Comparison of ENCODE assay signal across 17 mouse cellular contexts in the genomic region with DNA sequence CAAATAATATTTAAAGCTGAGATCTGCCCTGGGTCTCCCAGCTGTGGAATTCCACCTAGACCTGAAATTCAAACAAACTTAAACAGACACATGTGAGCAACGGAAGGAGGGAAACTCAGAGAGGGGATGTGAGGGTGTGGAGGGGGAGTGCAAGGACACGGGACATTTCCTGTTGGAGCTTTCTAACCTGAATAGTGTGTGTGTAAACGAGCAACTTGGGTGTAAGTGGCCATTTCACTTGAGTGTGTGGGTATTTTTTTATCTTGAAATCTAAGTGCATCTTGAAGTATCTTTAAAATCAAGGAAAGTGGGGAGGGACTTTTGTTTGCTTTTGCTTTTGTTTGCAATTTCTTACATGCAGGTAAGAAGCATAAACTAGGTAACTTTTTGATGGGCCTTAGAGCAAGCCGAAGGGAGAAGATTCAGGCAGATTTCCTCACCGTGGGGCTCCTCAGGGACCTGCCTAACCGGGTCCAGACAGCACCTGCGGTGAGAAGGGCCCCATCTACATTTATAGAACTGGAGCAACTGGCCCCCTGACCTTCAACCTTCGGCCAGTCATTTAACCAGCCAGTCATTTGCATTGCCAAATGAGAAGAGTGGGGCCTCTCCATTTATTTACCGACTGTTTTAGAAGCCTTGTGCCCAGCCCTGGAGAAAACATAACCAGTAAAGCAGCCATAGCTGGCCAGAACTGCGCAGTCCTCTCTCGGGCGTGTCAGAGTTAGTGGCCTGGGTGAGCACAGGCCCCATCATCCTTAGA. TPM values are rescaled to one million over a fixed set of nuclear protein-coding genes. Genes with fewer than 3 reads are reported as not detected.
DNase-seq lines count a peak whose midpoint lies in the region; ATAC-seq and TF ChIP-seq lines count a peak whose summit lies in the region.
"Had no signal": no experiment of that assay in that cellular context is flagged by ENCODE, and none has a peak within 500 bp of the region (broad histone marks: within the 10 kb centered on the region; RNA-seq: fewer than 3 reads in every experiment).

No protein-coding gene starts in this region.

- H3K9ac ChIP-seq in intestine, embryonic 14.5 days (ENCODE audit: low read length) = no peak overlapping the region
- H3K9ac ChIP-seq in kidney, embryonic 16.5 days (replicated peaks; ENCODE audit: low read length) = no peak overlapping the region
- no peak overlapping the region; the same call in 1 of the 2 replicates for H3K9ac ChIP-seq in liver, postnatal 0 days (replicated peaks)
- H3K9ac ChIP-seq: forebrain, postnatal 0 days; midbrain, embryonic 15.5 days had no signal

- DNase-seq in lung, adult 18-20 months = peak; percentile 15 to 42
- no peak for DNase-seq in lung, adult 2 months
- peak; percentile 53 for DNase-seq in intestine, embryonic 14.5 days (ENCODE audit: low spot score)
- DNase-seq in liver, postnatal 0 days = no peak
- DNase-seq in left cerebral cortex, adult 9 months (ENCODE audit: low spot score in 2 of 2) = no peak
- no peak for DNase-seq in layer of hippocampus, postnatal 25 days (ENCODE audit: extremely low spot score in 1 of 2, low spot score in 1 of 2)
- DNase-seq in neural tube, embryonic 10.5 days (ENCODE audit: extremely low spot score, low spot score) = no peak
- DNase-seq: B cell, adult 2 months; cerebellum, adult 18-20 months; forebrain, postnatal 0 days; gastrocnemius, postnatal 36 days; heart, postnatal 36 days; right cerebral cortex, postnatal 14 days had no signal

- WGBS in lung, adult 2 months = 54% methylated on average over 12 of the region's 12 CpGs
- WGBS in intestine, embryonic 14.5 days = 56% methylated on average over 12 of the region's 12 CpGs
- 49% methylated on average over 12 of the region's 12 CpGs for WGBS in kidney, embryonic 16.5 days
- WGBS in liver, postnatal 0 days (ENCODE audit: insufficient replicate concordance) = 63% methylated on average over 12 of the region's 12 CpGs

- no peak overlapping the region for H3K4me3 ChIP-seq in lung, adult 2 months (replicated peaks; ENCODE audit: extremely low read depth, low read depth, low read length)
- H3K4me3 ChIP-seq in intestine, embryonic 14.5 days (ENCODE audit: low read depth, low read length) = no peak overlapping the region
- no peak overlapping the region for H3K4me3 ChIP-seq in kidney, embryonic 16.5 days (ENCODE audit: low read length)
- no peak overlapping the region for H3K4me3 ChIP-seq in liver, postnatal 0 days (ENCODE audit: low read depth, low read length)
- H3K4me3 ChIP-seq: midbrain, embryonic 15.5 days had no signal

- no peaks in the 10 kb centered on the region for H3K9me3 ChIP-seq in intestine, embryonic 14.5 days (ENCODE audit: control insufficient read depth, low read length)
- no peaks in the 10 kb centered on the region for H3K9me3 ChIP-seq in kidney, embryonic 16.5 days (ENCODE audit: low read length)
- H3K9me3 ChIP-seq in liver, postnatal 0 days (ENCODE audit: low read length) = no peaks in the 10 kb centered on the region
- H3K9me3 ChIP-seq: midbrain, embryonic 15.5 days had no signal

- TF ChIP-seq POLR2A in lung, adult 2 months (IDR thresholded peaks at IDR 0.05; ENCODE audit: borderline replicate concordance, extremely low read depth, low read depth, low read length) = no peak

- no peak overlapping the region for H3K4me2 ChIP-seq in intestine, embryonic 14.5 days (ENCODE audit: low read length)
- H3K4me2 ChIP-seq in kidney, embryonic 16.5 days (replicated peaks; ENCODE audit: low read depth, low read length) = no peak overlapping the region
- no peak overlapping the region for H3K4me2 ChIP-seq in liver, postnatal 0 days (ENCODE audit: low read depth, low read length)
- H3K4me2 ChIP-seq: heart, embryonic 11.5 days; midbrain, embryonic 15.5 days had no signal

- no peaks in the 10 kb centered on the region for H3K27me3 ChIP-seq in intestine, embryonic 14.5 days (replicated peaks; ENCODE audit: control insufficient read depth, insufficient read depth, low read length)
- no peaks in the 10 kb centered on the region for H3K27me3 ChIP-seq in kidney, embryonic 16.5 days (ENCODE audit: insufficient read depth, low read length)
- no peaks in the 10 kb centered on the region for H3K27me3 ChIP-seq in liver, postnatal 0 days (ENCODE audit: insufficient read depth, low read length)
- H3K27me3 ChIP-seq: midbrain, embryonic 15.5 days had no signal

- 0 out of 2 replicates have a peak overlapping the region, but pooled peaks have one; percentile 1 for H3K27ac ChIP-seq in intestine, embryonic 14.5 days (ENCODE audit: low read depth)
- peak overlapping the region; percentile 54 for H3K27ac ChIP-seq in kidney, embryonic 16.5 days (ENCODE audit: low read length)
- 0 out of 2 replicates have a peak overlapping the region, but pooled peaks have one; percentile 24 for H3K27ac ChIP-seq in liver, postnatal 0 days (ENCODE audit: low read depth)
- H3K27ac ChIP-seq: hindbrain, postnatal 0 days; midbrain, embryonic 15.5 days had no signal

- peaks cover 12% of the 10 kb centered on the region for H3K4me1 ChIP-seq in lung, adult 2 months (ENCODE audit: control insufficient read depth, insufficient read depth, low read length)
- peaks cover 16% of the 10 kb centered on the region; the same call in 1 of the 2 replicates for H3K4me1 ChIP-seq in intestine, embryonic 14.5 days (replicated peaks; ENCODE audit: control insufficient read depth, insufficient read depth, low read length)
- H3K4me1 ChIP-seq in kidney, embryonic 16.5 days (ENCODE audit: insufficient read depth, low read length) = peaks cover 30% of the 10 kb centered on the region
- H3K4me1 ChIP-seq in liver, postnatal 0 days (ENCODE audit: insufficient read depth) = peaks cover 30% of the 10 kb centered on the region
- H3K4me1 ChIP-seq: midbrain, embryonic 15.5 days had no signal

- no peak for TF ChIP-seq CTCF in lung, adult 2 months (IDR thresholded peaks at IDR 0.05; ENCODE audit: insufficient read depth, low read length)
- TF ChIP-seq CTCF in liver, postnatal 0 days (IDR thresholded peaks at IDR 0.05; ENCODE audit: low read depth) = no peak

- TF ChIP-seq EP300 in liver, postnatal 0 days (IDR thresholded peaks at IDR 0.05; ENCODE audit: low read depth) = no peak

- peaks cover 21% of the 10 kb centered on the region for H3K36me3 ChIP-seq in intestine, embryonic 14.5 days (ENCODE audit: control insufficient read depth, insufficient read depth, low read length)
- peaks cover 5% of the 10 kb centered on the region; the same call in 1 of the 2 replicates for H3K36me3 ChIP-seq in kidney, embryonic 16.5 days (ENCODE audit: insufficient read depth, low read length)
- peaks cover 5% of the 10 kb centered on the region for H3K36me3 ChIP-seq in liver, postnatal 0 days (replicated peaks; ENCODE audit: insufficient read depth, low read length)

- no peak for ATAC-seq in intestine, embryonic 14.5 days (replicated peaks; ENCODE audit: low FRiP score, low TSS enrichment, low read depth)
- no peak for ATAC-seq in kidney, embryonic 16.5 days (ENCODE audit: low FRiP score, low TSS enrichment)
- peak; percentile 7; the same call in 1 of the 2 replicates for ATAC-seq in liver, postnatal 0 days
- ATAC-seq: forebrain, postnatal 0 days; hindbrain, postnatal 0 days; midbrain, embryonic 15.5 days had no signal

RNA-seq across cellular contexts. Expression of gene Ppp2r1b, which starts 2.7 kb away (rescaled TPM):
- polyA plus RNA-seq in lung, adult 2 months (2012; rRNA removed) = 6.8 and 12.5 TPM in 2 replicates
- 73.9 and 80.8 TPM in 2 replicates for polyA plus RNA-seq in intestine, embryonic 14.5 days (2014; fragmentation: Nextera tagmentation; extraction: Ambion mirVana)
- 74.6 and 77.0 TPM in 2 replicates for polyA plus RNA-seq in kidney, embryonic 16.5 days (2015; fragmentation: Nextera tagmentation; extraction: Ambion mirVana)
- polyA plus RNA-seq in liver, postnatal 0 days (2015; fragmentation: Nextera tagmentation; extraction: Ambion mirVana) = 18.8 and 29.0 TPM in 2 replicates
- total RNA-seq in layer of hippocampus, postnatal 25 days (2021) = 10 to 100 TPM; 17.2 to 17.4 TPM

Comparison
In these comparisons a context has a peak if more than half of its experiments do, and no peak if none do; other contexts are left out.
1. DNase-seq: peak in lung, adult 18-20 months (2 of 2) and intestine, embryonic 14.5 days (single experiment); none in lung, adult 2 months (single experiment), liver, postnatal 0 days (single experiment), left cerebral cortex, adult 9 months (0 of 2), layer of hippocampus, postnatal 25 days (0 of 2) and neural tube, embryonic 10.5 days (single experiment).
2. H3K27ac ChIP-seq: peak in every context shown above with its lines; median percentile 54 in kidney, embryonic 16.5 days; 24 in liver, postnatal 0 days; 1 in intestine, embryonic 14.5 days.